ENCODE assay signal across 8 mouse cellular contexts in the genomic region with DNA sequence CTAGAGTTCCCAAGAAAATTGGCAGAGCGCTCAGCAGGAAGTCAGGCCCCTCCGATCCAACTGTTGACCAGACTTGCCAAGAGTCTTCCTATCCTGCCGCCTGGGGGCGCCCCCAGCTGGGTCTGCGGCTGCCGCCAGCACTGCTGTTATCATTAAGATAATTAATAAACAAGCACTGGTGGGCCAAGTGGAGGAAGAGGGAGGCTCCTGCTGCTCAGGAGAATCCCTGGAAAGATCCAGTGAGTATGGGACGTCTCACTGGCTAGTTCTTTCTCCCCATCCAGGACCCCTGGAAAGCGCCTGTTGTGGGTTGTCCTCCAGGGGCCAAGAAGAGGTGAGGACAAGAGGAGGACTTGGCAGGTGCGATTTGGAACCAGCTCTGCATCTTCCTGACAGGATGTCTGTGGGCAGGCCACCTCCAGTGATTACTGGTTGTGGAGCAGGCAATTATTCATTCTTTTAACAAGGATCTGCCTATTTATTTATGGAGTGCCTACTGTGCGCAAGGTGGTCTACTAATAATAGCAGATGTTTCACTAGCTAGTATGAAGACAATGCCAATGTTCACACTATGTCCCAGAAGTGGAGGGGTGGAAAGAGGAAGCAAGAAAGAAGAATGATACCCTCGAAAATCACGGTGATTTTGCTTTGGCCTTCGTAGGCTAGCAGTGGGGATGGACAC. TPM values are rescaled to one million over a fixed set of nuclear protein-coding genes. Genes with fewer than 3 reads are reported as not detected.
DNase-seq lines count a peak whose midpoint lies in the region; ATAC-seq and TF ChIP-seq lines count a peak whose summit lies in the region.

No protein-coding gene starts in this region.

- H3K4me2 ChIP-seq in kidney, embryonic 16.5 days (replicated peaks; ENCODE audit: low read depth, low read length), result 0 out of 2 replicates have a peak overlapping the region, but pooled peaks have one; percentile 97

- H3K27me3 ChIP-seq in heart, embryonic 10.5 days (ENCODE audit: insufficient read depth, poor library complexity, severe bottlenecking), result peaks cover 46% of the 10 kb centered on the region
- peaks cover 19% of the 10 kb centered on the region for H3K27me3 ChIP-seq in kidney, embryonic 16.5 days (ENCODE audit: insufficient read depth, low read length)

- no peak overlapping the region for H3K9ac ChIP-seq in ES-E14 (ENCODE audit: insufficient read depth, low read depth, low read length, poor library complexity, severe bottlenecking)
- no peak overlapping the region for H3K9ac ChIP-seq in kidney, embryonic 16.5 days (replicated peaks; ENCODE audit: low read length)

- no peak overlapping the region for H3K27ac ChIP-seq in ES-E14 (ENCODE audit: insufficient read depth, low read depth, low read length, poor library complexity, severe bottlenecking)
- no peak overlapping the region for H3K27ac ChIP-seq in heart, embryonic 10.5 days
- H3K27ac ChIP-seq in kidney, embryonic 16.5 days (ENCODE audit: low read length), result no peak overlapping the region

- peak overlapping the region; percentile 88 to 92; a peak in 2 of 4 replicates for H3K4me3 ChIP-seq in ES-E14 (ENCODE audit: insufficient read depth in 1 of 2, low read depth in 1 of 2, low read length in 2 of 2, poor library complexity in 1 of 2, severe bottlenecking in 1 of 2)
- peak overlapping the region; percentile 78 for H3K4me3 ChIP-seq in heart, embryonic 10.5 days
- no peak overlapping the region for H3K4me3 ChIP-seq in kidney, embryonic 16.5 days (ENCODE audit: low read length)

- DNase-seq in A20 (ENCODE audit: low read depth, low spot score) (peak; percentile 75), ES-E14 (ENCODE audit: low read depth, low spot score) (no peak)
- peak; percentile 69 for DNase-seq in cerebellum, adult 9-11 months
- DNase-seq in heart, embryonic 10.5 days (ENCODE audit: low spot score), result no peak
- peak; percentile 83 for DNase-seq in lung, postnatal 14 days
- DNase-seq in right cerebral cortex, postnatal 4 days, result peak; percentile 59
- DNase-seq in frontal cortex, postnatal 36 days (ENCODE audit: low spot score in 2 of 2), result no peak

- peaks cover 2% of the 10 kb centered on the region; the same call in 1 of the 2 replicates for H3K36me3 ChIP-seq in ES-E14 (ENCODE audit: control insufficient read depth, insufficient read depth, low read length, poor library complexity, severe bottlenecking)
- 0 out of 2 replicates have a peak, but pooled peaks cover under 1% of the 10 kb centered on the region for H3K36me3 ChIP-seq in heart, embryonic 10.5 days
- H3K36me3 ChIP-seq in kidney, embryonic 16.5 days (ENCODE audit: insufficient read depth, low read length), result no peaks in the 10 kb centered on the region

- ATAC-seq in kidney, embryonic 16.5 days (ENCODE audit: low FRiP score, low TSS enrichment), result no peak

- in situ Hi-C loops in ES-E14 (cut with MboI; ENCODE audit: low sequenced_read_pairs in 2 of 2, unreplicated experiment in 2 of 2), result no loop called here

- H3K4me1 ChIP-seq in ES-E14 (ENCODE audit: control insufficient read depth in 2 of 2, insufficient read depth in 2 of 2, low read length in 2 of 2, poor library complexity in 1 of 2), result peaks cover 13 to 27% of the 10 kb centered on the region in 2 experiments; a peak in 3 of 4 replicates
- peaks cover 39% of the 10 kb centered on the region for H3K4me1 ChIP-seq in heart, embryonic 10.5 days
- peaks cover 21% of the 10 kb centered on the region for H3K4me1 ChIP-seq in kidney, embryonic 16.5 days (ENCODE audit: insufficient read depth, low read length)

- no peaks in the 10 kb centered on the region for H3K9me3 ChIP-seq in ES-E14 (ENCODE audit: control insufficient read depth, insufficient read depth, low read depth, low read length)
- no peaks in the 10 kb centered on the region for H3K9me3 ChIP-seq in heart, embryonic 10.5 days
- no peaks in the 10 kb centered on the region for H3K9me3 ChIP-seq in kidney, embryonic 16.5 days (ENCODE audit: low read length)

- 10% methylated on average over 13 of the region's 13 CpGs for WGBS in heart, embryonic 10.5 days
- WGBS in kidney, embryonic 16.5 days, result 12% methylated on average over 13 of the region's 13 CpGs

TF ChIP-seq in ES-E14, 5 proteins besides CTCF, POLR2A, EP300 and RAD21:
- TF ChIP-seq CHD2 (IDR thresholded peaks at IDR 0.05; ENCODE audit: low read depth, low read length) (no peak), ZNF384 (IDR thresholded peaks at IDR 0.05; ENCODE audit: low read depth, low read length) (no peak), HCFC1 (IDR thresholded peaks at IDR 0.05; ENCODE audit: borderline replicate concordance, insufficient read depth, low read length) (no peak), ZC3H11A (IDR thresholded peaks at IDR 0.05; ENCODE audit: borderline replicate concordance, low read depth, low read length) (0 out of 2 replicates have a peak, but pooled peaks have one; percentile 4)
TF ChIP-seq in ES-E14: peak in this region for 1.

RNA-seq across cellular contexts. Expression of gene Tyro3, which starts 0.9 kb away (rescaled TPM):
- 66.2 and 127 TPM in 2 replicates for total RNA-seq in ES-E14 (2012; rRNA removed)
- 8.9 and 11.6 TPM in 2 replicates for polyA plus RNA-seq in heart, embryonic 10.5 days (2016; fragmentation: Nextera tagmentation; extraction: Ambion mirVana)
- 15.2 TPM in 2 replicates for polyA plus RNA-seq in kidney, embryonic 16.5 days (2015; fragmentation: Nextera tagmentation; extraction: Ambion mirVana)

RNA-seq across cellular contexts. Expression of gene Rpap1, which starts 11.1 kb away (rescaled TPM):
- 46.6 and 81.9 TPM in 2 replicates for total RNA-seq in ES-E14 (2012; rRNA removed)
- 31.4 and 32.0 TPM in 2 replicates for polyA plus RNA-seq in heart, embryonic 10.5 days (2016; fragmentation: Nextera tagmentation; extraction: Ambion mirVana)
- 32.1 and 35.9 TPM in 2 replicates for polyA plus RNA-seq in kidney, embryonic 16.5 days (2015; fragmentation: Nextera tagmentation; extraction: Ambion mirVana)

RNA-seq across cellular contexts. Expression of gene Ltk, which starts 38.2 kb away (rescaled TPM):
- 0.85 and 2.8 TPM in 2 replicates for total RNA-seq in ES-E14 (2012; rRNA removed)
- 0.10 and 0.13 TPM in 2 replicates for polyA plus RNA-seq in heart, embryonic 10.5 days (2016; fragmentation: Nextera tagmentation; extraction: Ambion mirVana)
- polyA plus RNA-seq in kidney, embryonic 16.5 days (2015; fragmentation: Nextera tagmentation; extraction: Ambion mirVana), result 0.46 and 0.96 TPM in 2 replicates

RNA-seq across cellular contexts. Expression of gene Itpka, which starts 56.2 kb away (rescaled TPM):
- total RNA-seq in ES-E14 (2012; rRNA removed), result 9.2 and 16.4 TPM in 2 replicates
- 2.7 and 3.1 TPM in 2 replicates for polyA plus RNA-seq in heart, embryonic 10.5 days (2016; fragmentation: Nextera tagmentation; extraction: Ambion mirVana)
- 0.81 and 1.2 TPM in 2 replicates for polyA plus RNA-seq in kidney, embryonic 16.5 days (2015; fragmentation: Nextera tagmentation; extraction: Ambion mirVana)

Comparison
In these comparisons a context has a peak if more than half of its experiments do, and no peak if none do; other contexts are left out.
1. DNase-seq: peak in A20 (single experiment), cerebellum, adult 9-11 months (single experiment), lung, postnatal 14 days (single experiment) and right cerebral cortex, postnatal 4 days (single experiment); none in ES-E14 (single experiment), heart, embryonic 10.5 days (single experiment) and frontal cortex, postnatal 36 days (0 of 2).